Mouse (Mus musculus): ENCODE results near the gene Cfap299. TPM values are rescaled to one million over a fixed set of nuclear protein-coding genes. Genes with fewer than 3 reads are reported as not detected.

Cfap299 gene
- polyA plus RNA-seq, 1 experiment from 2014 or later: 0.71 TPM

GRCm38 (mm10) chr5:98552395-98552794 lies 223.3 kb downstream of the Cfap299 start, which contains the start of gene Gm11111:
Gene Gm11111 (plus strand): TSS chr5:98552695.
- ATAC-seq (ENCODE audit: low FRiP score, low read depth): no peak
- no peaks in the 10 kb centered on the region for H3K4me1 ChIP-seq
- no peaks in the 10 kb centered on the region for H3K27me3 ChIP-seq
- H3K9ac ChIP-seq (replicated peaks): no peak within 1 kb of the TSS
- H3K4me3 ChIP-seq: no peak within 1 kb of the TSS
- H3K4me2 ChIP-seq (replicated peaks): no peak within 1 kb of the TSS
- no peaks in the 10 kb centered on the region for H3K36me3 ChIP-seq
- no peaks in the 10 kb centered on the region for H3K9me3 ChIP-seq
- H3K27ac ChIP-seq (replicated peaks): no peak within 1 kb of the TSS

- H3K27ac ChIP-seq (replicated peaks): no peak overlapping the region
- H3K4me3 ChIP-seq: no peak overlapping the region
- no peaks in the 10 kb centered on the region for H3K4me1 ChIP-seq
- H3K4me2 ChIP-seq (replicated peaks): no peak overlapping the region
- no peaks in the 10 kb centered on the region for H3K36me3 ChIP-seq
- H3K9ac ChIP-seq (replicated peaks): no peak overlapping the region
- no peaks in the 10 kb centered on the region for H3K27me3 ChIP-seq
- H3K9me3 ChIP-seq: no peaks in the 10 kb centered on the region
- 69% methylated on average over 7 of the region's 7 CpGs for WGBS
- ATAC-seq (ENCODE audit: low FRiP score, low read depth): no peak
Measured at GRCm38 (mm10) chr5:98552811-98553601, 223.9 kb downstream of the Cfap299 start.

- Histone ChIP-seq H3K4me2 (replicated peaks) (no peak overlapping the region), H3K4me3 (no peak overlapping the region), H3K9ac (replicated peaks) (no peak overlapping the region), H3K27ac (replicated peaks) (no peak overlapping the region), H3K36me3 (no peaks in the 10 kb centered on the region), H3K9me3 (no peaks in the 10 kb centered on the region), H3K4me1 (peaks cover 18% of the 10 kb centered on the region), H3K27me3 (0 out of 2 replicates have a peak, but pooled peaks cover 4% of the 10 kb centered on the region)
- ATAC-seq (ENCODE audit: low FRiP score, low read depth): peak; percentile 59; the same call in 1 of the 2 replicates
- 35% methylated on average over 4 of the region's 4 CpGs for WGBS
Measured at GRCm38 (mm10) chr5:98561301-98561700, 232.2 kb downstream of the Cfap299 start.

GRCm38 (mm10) chr5:98562806-98563205 lies 233.7 kb downstream of the Cfap299 start:
- H3K4me2 ChIP-seq (replicated peaks): no peak overlapping the region
- H3K9ac ChIP-seq (replicated peaks): no peak overlapping the region
- ATAC-seq (ENCODE audit: low FRiP score, low read depth): no peak
- peaks cover 25% of the 10 kb centered on the region for H3K4me1 ChIP-seq
- 0 out of 2 replicates have a peak, but pooled peaks cover 4% of the 10 kb centered on the region for H3K27me3 ChIP-seq
- H3K27ac ChIP-seq (replicated peaks): no peak overlapping the region
- WGBS: 94% methylated on average over 9 of the region's 9 CpGs
- H3K36me3 ChIP-seq: no peaks in the 10 kb centered on the region
- no peak overlapping the region for H3K4me3 ChIP-seq
- H3K9me3 ChIP-seq: no peaks in the 10 kb centered on the region

GRCm38 (mm10) chr5:98563801-98564200 lies 234.7 kb downstream of the Cfap299 start:
- Histone ChIP-seq H3K27me3 (0 out of 2 replicates have a peak, but pooled peaks cover 4% of the 10 kb centered on the region), H3K9ac (replicated peaks) (no peak overlapping the region), H3K9me3 (no peaks in the 10 kb centered on the region), H3K27ac (replicated peaks) (0 out of 2 replicates have a peak overlapping the region, but pooled peaks have one; percentile 6), H3K36me3 (no peaks in the 10 kb centered on the region), H3K4me3 (no peak overlapping the region), H3K4me1 (peaks cover 25% of the 10 kb centered on the region), H3K4me2 (replicated peaks) (peak overlapping the region; percentile 20; the same call in 1 of the 2 replicates)
- peak; percentile 25; the same call in 1 of the 2 replicates for ATAC-seq (ENCODE audit: low FRiP score, low read depth)
- 29% methylated on average over 9 of the region's 9 CpGs for WGBS

- 37% methylated on average over 6 of the region's 6 CpGs for WGBS
- Histone ChIP-seq H3K9me3 (no peaks in the 10 kb centered on the region), H3K27me3 (no peaks in the 10 kb centered on the region), H3K4me2 (replicated peaks) (no peak overlapping the region), H3K36me3 (no peaks in the 10 kb centered on the region), H3K4me3 (no peak overlapping the region), H3K4me1 (peaks cover 22% of the 10 kb centered on the region), H3K9ac (replicated peaks) (no peak overlapping the region), H3K27ac (replicated peaks) (peak overlapping the region; percentile 60)
- ATAC-seq (ENCODE audit: low FRiP score, low read depth): peak; percentile 88
Measured at GRCm38 (mm10) chr5:98566461-98567193, 237.5 kb downstream of the Cfap299 start.

- WGBS: 86% methylated on average over 4 of the region's 4 CpGs
- Histone ChIP-seq H3K4me2 (replicated peaks) (no peak overlapping the region), H3K27me3 (no peaks in the 10 kb centered on the region), H3K36me3 (no peaks in the 10 kb centered on the region), H3K9me3 (no peaks in the 10 kb centered on the region), H3K27ac (replicated peaks) (no peak overlapping the region), H3K4me1 (peaks cover 22% of the 10 kb centered on the region), H3K4me3 (no peak overlapping the region), H3K9ac (replicated peaks) (no peak overlapping the region)
- ATAC-seq (ENCODE audit: low FRiP score, low read depth): no peak
Measured at GRCm38 (mm10) chr5:98568481-98568880, 239.4 kb downstream of the Cfap299 start.

GRCm38 (mm10) chr5:98569029-98569513 lies 240.0 kb downstream of the Cfap299 start:
- WGBS: 73% methylated on average over 3 of the region's 3 CpGs
- no peak for ATAC-seq (ENCODE audit: low FRiP score, low read depth)
- Histone ChIP-seq H3K27ac (replicated peaks) (no peak overlapping the region), H3K9me3 (no peaks in the 10 kb centered on the region), H3K4me1 (peaks cover 16% of the 10 kb centered on the region), H3K27me3 (no peaks in the 10 kb centered on the region), H3K4me3 (no peak overlapping the region), H3K9ac (replicated peaks) (no peak overlapping the region), H3K4me2 (replicated peaks) (no peak overlapping the region), H3K36me3 (no peaks in the 10 kb centered on the region)

- no peak overlapping the region for H3K4me3 ChIP-seq
- H3K36me3 ChIP-seq: no peaks in the 10 kb centered on the region
- no peaks in the 10 kb centered on the region for H3K27me3 ChIP-seq
- no peak for ATAC-seq (ENCODE audit: low FRiP score, low read depth)
- H3K27ac ChIP-seq (replicated peaks): no peak overlapping the region
- H3K4me2 ChIP-seq (replicated peaks): no peak overlapping the region
- peaks cover 4% of the 10 kb centered on the region; the same call in 1 of the 2 replicates for H3K4me1 ChIP-seq
- no peak overlapping the region for H3K9ac ChIP-seq (replicated peaks)
- H3K9me3 ChIP-seq: no peaks in the 10 kb centered on the region
- WGBS: 65% methylated on average over 4 of the region's 4 CpGs
Measured at GRCm38 (mm10) chr5:98572392-98572791, 243.3 kb downstream of the Cfap299 start.

GRCm38 (mm10) chr5:98574711-98575470 lies 245.8 kb downstream of the Cfap299 start:
- ATAC-seq (ENCODE audit: low FRiP score, low read depth): peak; percentile 23; the same call in 1 of the 2 replicates
- Histone ChIP-seq H3K4me3 (no peak overlapping the region), H3K27ac (replicated peaks) (no peak overlapping the region; the same call in 1 of the 2 replicates)

GRCm38 (mm10) chr5:98575471-98575834 lies 246.3 kb downstream of the Cfap299 start:
- no peak overlapping the region for H3K4me2 ChIP-seq (replicated peaks)
- WGBS: 69% methylated on average over 4 of the region's 4 CpGs
- H3K4me3 ChIP-seq: no peak overlapping the region
- H3K4me1 ChIP-seq: peaks cover 4% of the 10 kb centered on the region; the same call in 1 of the 2 replicates
- H3K27ac ChIP-seq (replicated peaks): no peak overlapping the region
- H3K27me3 ChIP-seq: no peaks in the 10 kb centered on the region
- ATAC-seq (ENCODE audit: low FRiP score, low read depth): no peak
- no peak overlapping the region for H3K9ac ChIP-seq (replicated peaks)
- H3K9me3 ChIP-seq: no peaks in the 10 kb centered on the region
- H3K36me3 ChIP-seq: no peaks in the 10 kb centered on the region

More at GRCm38 (mm10) chr5:98574711-98575470, 245.8 kb downstream of the Cfap299 start:
- no peaks in the 10 kb centered on the region for H3K9me3 ChIP-seq
- H3K27me3 ChIP-seq: no peaks in the 10 kb centered on the region
- H3K4me2 ChIP-seq (replicated peaks): no peak overlapping the region
- H3K36me3 ChIP-seq: no peaks in the 10 kb centered on the region
- peaks cover 4% of the 10 kb centered on the region; the same call in 1 of the 2 replicates for H3K4me1 ChIP-seq
- 61% methylated on average over 12 of the region's 12 CpGs for WGBS
- no peak overlapping the region for H3K9ac ChIP-seq (replicated peaks)

Measured in midbrain, embryonic 12.5 days (tissue).